Mouse (Mus musculus): ENCODE results near the gene Cited2. TPM values are rescaled to one million over a fixed set of nuclear protein-coding genes. Genes with fewer than 3 reads are reported as not detected.

Gene Cited2
- total RNA-seq (2021) = 10 to 100 TPM; 34.4 to 98.8 TPM
- long read RNA-seq, experiment 1, transcript Cited2-201 (2 exons, 1,979 nt) = major isoform, 86 of 118 reads
- long read RNA-seq, experiment 1, transcript Cited2-203 (1 exons, 2,411 nt) = minor isoform, 32 of 118 reads
- long read RNA-seq, experiment 1, partial matches to known transcripts = 0 of 118 reads
- long read RNA-seq, experiment 1, other reads (novel, unspliced or antisense) = 0 of 118 reads
- long read RNA-seq, experiment 2, transcript Cited2-203 (1 exons, 2,411 nt) = minor isoform, 10 of 46 reads
- long read RNA-seq, experiment 2, transcript Cited2-201 (2 exons, 1,979 nt) = major isoform, 36 of 46 reads
- long read RNA-seq, experiment 2, partial matches to known transcripts = 0 of 46 reads
- long read RNA-seq, experiment 2, other reads (novel, unspliced or antisense) = 0 of 46 reads

DNA sequence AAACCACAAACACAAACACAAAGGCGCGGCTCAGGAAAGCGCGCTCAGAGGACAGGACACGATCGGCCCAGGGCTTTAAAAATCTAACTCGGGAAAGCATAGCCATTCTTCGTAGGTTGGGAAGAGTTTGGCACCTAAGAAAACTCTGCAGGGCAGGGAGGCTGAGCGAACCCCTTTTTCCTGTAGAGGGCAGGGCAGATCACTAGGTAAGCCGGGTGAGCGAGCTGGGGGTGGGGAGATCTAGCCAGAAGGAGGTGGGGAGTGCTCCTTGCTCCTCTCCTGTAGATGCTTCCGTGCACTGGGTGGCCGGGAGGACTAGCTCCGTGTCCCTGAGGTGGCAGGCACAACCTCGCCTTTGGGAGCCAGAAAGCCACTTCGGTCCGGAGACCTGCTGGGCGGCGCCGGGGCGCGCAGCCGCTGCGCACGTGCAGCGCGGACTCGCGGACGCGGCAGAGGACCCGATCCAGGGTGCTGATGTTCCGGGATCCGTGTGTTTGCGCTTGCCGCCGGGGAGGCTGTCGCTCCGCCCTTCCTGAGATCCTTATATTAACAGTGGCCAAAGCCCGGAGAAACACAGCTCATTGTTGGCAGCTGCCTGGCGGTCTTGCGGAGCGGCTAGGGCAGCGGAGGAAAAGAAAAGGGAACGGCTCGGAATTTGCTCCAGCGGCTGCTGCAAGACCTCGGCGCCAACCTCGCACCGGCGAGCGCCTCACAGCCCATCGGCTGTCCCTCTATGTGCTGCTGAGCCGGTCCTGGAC is at the start of gene Cited2:
Gene Cited2, plus strand, starts transcription at position 566 of the 758 bp plus-strand sequence.
- DNase-seq = peak; percentile 96

DNA sequence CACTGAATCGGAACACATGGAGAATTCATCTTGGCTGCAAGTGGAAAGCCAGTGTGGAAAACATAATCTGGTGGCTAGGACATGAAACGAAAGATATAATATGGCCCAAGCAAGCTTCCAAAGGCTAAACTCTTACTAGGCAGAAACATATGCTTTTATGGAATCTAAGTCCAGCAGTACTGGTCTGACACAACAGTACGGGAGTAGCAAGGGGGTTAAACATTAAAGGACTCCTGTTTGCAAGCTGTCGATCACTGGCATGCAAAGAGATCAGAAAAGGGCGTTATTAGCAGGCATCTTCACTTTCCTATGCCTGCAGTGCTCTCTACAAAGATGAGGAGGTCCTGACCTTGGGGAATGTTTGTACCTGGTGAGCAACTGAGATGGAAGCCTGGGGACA is 48.6 kb upstream of the Cited2 start:
- DNase-seq = no peak

DNA sequence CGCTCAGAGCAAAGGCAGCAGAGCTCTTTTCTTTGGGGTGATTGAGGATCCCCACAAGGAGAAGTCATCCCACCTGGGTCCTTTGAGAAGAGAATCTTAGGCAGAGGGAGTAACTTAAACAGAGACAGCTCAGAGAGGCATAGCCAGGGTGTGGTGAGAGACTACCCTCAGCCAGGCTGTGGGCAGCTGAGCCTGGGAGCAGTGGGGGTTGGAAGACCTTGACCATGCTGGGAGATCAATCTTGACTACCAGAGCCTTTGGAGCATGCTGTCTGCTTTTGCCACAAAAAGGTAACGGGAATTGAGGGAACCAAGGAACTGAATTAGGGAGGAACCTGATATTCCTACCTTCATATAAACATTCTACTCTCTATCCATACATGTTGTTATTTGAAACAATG is 48.1 kb upstream of the Cited2 start:
- DNase-seq = no peak

- no peak for DNase-seq
Observed at GRCm38 (mm10) chr10:17676464-17676863, 46.6 kb upstream of the Cited2 start.

DNA sequence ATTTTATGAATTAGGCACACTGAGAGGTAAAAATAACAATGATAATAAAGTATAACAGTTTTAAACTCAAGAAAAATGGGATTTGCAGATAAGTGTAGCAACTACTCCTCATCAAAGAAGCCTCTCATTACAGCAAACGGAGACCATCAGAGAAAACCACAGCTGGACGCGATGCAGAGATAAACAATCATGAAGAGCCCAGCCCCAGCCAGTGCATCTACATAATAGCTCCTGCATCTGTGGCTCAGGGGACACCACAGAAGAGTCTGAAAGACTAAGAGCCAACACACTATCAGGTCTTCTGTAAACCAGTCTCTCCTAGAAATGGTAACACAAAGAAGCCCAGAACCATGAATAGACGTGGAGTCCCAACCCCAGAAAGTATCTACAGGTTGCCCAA is 45.7 kb upstream of the Cited2 start:
- DNase-seq = no peak

- no peak for DNase-seq
Observed at GRCm38 (mm10) chr10:17680432-17681382, 42.3 kb upstream of the Cited2 start.

DNA sequence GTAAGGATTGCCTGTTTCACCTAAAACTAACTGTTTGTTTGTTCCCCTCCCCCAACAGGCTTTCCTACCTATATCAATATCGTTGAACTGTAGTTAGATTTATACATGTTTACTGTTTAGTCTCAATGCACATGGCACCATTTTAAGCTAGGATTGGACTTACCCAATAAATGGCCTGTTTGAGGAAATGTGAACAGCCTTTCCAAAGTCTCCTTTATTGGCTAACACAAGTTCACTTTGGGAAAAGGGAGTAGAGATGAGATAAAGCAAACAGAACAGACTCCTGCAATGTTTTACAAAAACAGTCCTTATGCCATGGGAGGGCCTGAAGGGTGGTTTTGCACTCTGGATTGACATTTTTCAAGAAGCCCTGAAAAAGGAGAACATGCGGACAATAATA is 41.6 kb upstream of the Cited2 start:
- DNase-seq = no peak

DNA sequence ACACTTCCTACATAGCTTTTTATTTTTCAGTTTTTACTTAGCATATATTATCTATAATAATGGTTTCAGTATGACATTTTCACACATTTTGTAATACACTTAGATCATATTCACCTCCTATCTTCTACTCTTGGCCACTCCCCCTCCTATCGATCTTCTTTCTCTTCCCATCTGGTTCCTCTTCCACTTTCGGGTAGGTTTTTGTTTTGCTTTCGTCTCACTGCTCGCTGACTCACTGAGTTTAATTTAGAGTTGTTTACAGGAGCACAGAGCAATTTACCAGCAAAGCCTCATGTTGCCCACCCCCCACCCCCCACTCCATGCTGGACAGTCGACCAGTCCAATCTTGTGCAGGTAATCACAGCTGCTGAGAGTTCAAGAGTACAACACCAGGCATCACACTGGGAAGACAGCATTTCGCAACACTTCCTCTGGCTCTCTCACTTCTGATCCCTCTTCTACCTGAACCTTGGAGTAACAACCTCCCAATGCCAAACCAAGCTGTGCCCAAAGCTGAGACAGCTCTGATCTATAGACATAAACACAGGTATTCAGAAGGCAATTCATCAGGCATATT is 39.1 kb upstream of the Cited2 start:
- DNase-seq = no peak

DNA sequence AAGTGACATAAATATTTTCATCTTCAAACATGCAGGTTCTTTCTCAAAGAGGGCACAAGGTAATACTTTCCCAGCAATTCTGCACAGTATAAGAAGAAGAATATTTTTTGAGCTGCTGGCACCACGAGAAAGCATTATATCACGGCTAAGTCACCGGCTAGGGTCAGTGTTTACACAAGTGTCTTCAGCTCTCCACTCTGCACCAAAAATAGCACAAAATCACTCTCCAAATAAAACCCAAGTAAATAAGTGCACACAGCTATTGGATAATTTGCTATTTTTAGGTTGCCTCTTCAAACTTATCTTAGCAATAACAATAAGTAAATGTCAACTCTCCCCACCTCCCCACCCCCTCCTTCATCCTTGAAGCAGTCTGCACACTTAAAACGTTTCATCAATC is 33.2 kb upstream of the Cited2 start:
- no peak for DNase-seq

GRCm38 (mm10) chr10:17691709-17692108 is 31.3 kb upstream of the Cited2 start:
- DNase-seq = no peak

DNA sequence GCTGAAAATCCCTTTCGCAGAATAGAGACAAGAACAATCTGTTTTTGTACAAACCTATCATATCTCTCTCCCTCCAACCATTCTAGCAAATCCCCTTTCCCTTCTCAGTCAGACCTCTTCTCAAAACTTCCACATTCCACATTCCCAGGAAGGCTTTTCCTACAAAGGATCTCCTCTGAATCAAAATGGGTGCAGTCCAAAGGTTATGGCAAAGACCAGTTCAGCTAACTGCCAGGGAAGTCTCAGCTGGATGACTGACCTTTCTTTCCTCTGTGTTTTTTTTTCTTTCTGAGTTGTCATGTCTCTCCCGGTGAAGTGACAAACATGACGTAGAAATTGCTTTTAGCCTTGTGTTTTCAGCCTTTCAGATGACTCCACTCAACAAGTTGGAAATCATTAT is 27.2 kb upstream of the Cited2 start:
- no peak for DNase-seq

DNA sequence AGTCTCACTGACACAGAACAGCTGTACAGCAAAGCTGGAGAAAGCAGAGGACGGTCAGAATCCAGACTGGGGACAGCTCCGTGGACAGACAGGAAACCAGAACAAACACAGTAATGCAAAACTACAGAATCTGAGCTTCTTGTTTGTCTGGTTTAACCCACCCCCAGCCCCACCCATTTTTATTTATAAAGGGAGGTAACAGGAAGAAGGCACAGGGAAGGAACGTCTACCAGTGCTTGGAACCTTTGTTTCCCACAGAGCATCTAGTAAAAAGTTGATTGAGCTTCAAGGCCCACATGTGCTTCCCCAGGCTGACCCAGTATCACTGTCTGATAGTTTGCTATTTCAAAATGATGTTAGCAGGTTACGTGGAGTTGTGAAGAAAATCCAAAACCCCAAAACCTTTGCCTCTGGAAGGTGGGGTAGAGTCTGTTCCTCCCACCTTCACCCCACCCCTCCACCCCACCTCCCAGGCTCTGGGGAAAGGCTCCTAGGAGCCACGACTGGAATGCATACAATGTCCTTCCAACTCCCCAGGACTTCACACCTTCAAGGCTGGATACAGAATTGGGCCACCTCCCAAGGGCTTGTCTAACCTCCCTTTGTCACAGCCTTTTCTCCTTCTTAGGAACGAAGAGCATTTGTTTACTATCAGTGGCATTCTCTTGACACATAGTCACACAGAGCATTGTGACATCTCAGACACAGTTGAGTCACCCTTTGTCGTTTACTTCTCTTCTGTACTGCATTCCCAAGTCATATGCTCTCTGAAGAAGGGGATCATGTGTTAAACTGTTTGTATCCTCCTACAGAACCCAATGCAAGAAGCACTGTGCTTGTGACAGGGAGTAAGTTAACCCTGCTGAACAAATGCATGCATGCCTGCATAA is 25.4 kb upstream of the Cited2 start:
- DNase-seq = no peak

DNA sequence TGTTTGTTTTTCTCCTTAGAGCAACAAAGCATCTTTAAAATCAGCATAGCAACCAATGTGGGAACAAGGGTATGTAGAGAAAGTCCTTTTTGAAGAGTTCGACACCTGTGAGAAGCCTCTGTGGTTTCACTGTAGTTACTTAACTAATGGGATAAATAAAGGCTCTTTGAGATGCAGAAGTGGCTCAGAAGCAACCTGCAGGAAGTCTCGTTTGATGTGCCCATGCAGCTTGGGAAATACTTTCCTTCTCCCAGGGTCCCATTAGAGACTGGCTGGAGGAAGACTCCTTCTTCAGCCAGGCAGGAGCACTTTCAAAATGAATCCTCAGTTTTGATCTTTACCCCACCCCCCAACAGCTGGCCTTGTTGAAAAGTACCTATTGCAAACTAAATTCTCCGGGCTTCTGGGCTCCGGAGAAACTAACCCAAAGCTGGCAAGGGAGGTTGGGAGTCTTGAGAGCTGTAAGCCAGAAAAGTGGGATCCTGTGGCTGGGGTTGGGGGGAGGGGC is 17.5 kb upstream of the Cited2 start:
- no peak for DNase-seq

GRCm38 (mm10) chr10:17710753-17711152 is 12.3 kb upstream of the Cited2 start:
- DNase-seq = no peak

DNA sequence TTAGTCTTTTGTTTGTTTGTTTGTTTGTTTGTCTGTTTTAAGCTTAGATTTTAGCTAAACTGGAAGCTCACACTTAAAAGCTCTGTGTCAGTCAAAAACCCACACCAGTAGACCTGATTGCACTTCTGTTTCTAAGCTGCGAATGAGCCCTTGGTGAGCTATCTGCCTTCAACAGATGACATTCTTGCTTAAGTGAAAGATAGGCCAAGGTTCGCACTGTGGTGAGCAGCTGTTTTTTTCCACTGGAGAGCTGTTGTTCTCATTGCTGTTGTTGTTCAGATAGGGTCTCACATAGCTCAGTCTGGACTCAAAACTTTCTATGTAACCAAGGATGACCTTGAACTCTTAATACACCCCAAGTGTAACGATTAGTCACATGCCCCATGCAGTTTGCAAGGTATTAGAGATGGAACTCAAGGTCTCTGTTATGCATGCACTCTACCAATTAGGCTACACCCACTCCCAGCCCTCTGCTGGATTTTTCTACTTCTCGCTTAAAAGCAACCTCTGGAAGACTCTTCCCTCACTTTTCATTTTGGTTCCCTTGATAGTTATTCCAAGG is 3.9 kb upstream of the Cited2 start:
- DNase-seq = no peak

DNA sequence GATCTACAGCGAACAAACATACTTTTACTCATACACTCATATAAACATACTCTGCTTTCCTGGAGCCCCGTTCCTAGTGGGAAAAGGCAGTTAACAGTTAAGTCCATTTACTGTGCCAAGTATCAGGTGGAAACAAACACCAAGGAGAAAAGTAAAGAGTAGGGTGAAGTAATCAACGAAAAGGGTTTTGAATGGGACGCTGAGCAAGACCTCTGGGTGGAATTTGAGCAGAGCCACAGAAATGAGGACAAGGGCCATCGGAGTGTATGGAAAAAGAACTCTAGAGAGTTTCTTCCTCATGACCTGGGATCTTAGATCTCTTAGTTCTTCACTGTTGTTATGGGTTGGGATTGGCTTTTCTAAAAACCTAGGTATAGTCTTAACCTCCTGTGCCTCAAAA is 3.4 kb upstream of the Cited2 start:
- DNase-seq = no peak

- DNase-seq = no peak
Observed at GRCm38 (mm10) chr10:17720891-17721601, 2.0 kb upstream of the Cited2 start.

GRCm38 (mm10) chr10:17721602-17722121 is 1.4 kb upstream of the Cited2 start:
- DNase-seq = peak; percentile 46

GRCm38 (mm10) chr10:17722158-17722557 is 860 bp upstream of the Cited2 start:
- peak; percentile 94 for DNase-seq
